Mouse (Mus musculus) layer of hippocampus, adult 2 months (tissue): ENCODE data around the gene Med29. TPM values are rescaled to one million over a fixed set of nuclear protein-coding genes. Genes with fewer than 3 reads are reported as not detected.

Experiments used
- DNase-seq, 2 experiments: peaks; one replicate each; pipeline ENCODE4 v3.0.0; 2022; ENCODE audit warnings: low spot score in 2 of 2
- H3K27ac ChIP-seq: fragments of 200-600 bp; 2 replicates; pipeline ENCODE4 v1.8.1; 2022
- H3K4me3 ChIP-seq: fragments of 200-600 bp; 2 replicates; pipeline ENCODE4 v1.8.1; 2022; ENCODE audit warnings: mild to moderate bottlenecking
- CTCF ChIP-seq: fragments of 200-600 bp; conservative IDR thresholded peaks from 2 replicates; pipeline ENCODE4 v1.8.1; 2022; ENCODE audit warnings: antibody characterized with exemption, mild to moderate bottlenecking, moderate library complexity
- total RNA-seq, 2 experiments: library from RNA; stranded (reverse); gene quantifications; 2 replicates each; pipeline ENCODE4 v1.2.3; 2021

The Med29 gene
- total RNA-seq, 2 experiments from 2014 or later, result 17.7 to 18.7 TPM

DNA sequence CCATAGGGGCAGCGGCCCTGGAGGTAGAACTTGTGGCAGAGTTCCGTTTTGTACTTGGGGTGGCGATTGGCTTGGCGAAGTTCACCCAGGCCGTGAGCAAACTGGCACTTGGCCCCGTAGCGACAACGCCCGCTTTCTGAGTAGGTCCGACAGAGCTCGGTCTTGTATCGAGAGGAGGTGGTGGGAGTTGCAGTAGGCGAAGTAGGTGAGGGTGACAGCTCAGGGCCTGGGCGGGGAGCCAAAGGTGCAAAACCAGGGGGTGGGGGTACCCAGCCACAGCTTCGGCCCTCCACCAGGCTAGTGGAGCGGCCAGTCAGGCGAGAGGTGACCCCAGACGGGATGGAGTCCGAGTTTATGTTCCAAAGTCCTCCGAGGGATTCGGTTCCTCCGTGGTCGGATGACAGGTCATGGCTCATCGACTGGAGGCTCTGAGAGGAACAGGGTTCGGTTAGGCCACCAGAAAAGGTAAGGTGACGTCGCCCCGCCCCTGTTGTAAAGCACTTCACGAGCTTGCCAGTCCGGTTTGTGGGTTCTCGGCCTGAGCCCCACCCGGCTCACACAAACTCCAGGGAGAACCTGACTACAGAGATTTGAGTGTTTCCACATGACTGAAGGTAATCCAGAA, 14.3 kb downstream of the Med29 start:
- no peak for DNase-seq
- H3K4me3 ChIP-seq, result peak overlapping the region; percentile 59
- peak overlapping the region; percentile 94 for H3K27ac ChIP-seq
- no peak for TF ChIP-seq CTCF

GRCm38 (mm10) chr7:28377190-28378065, 15.1 kb downstream of the Med29 start:
- DNase-seq, result no peak
- H3K4me3 ChIP-seq, result peak overlapping the region; percentile 59
- peak overlapping the region; percentile 94 for H3K27ac ChIP-seq
- no peak for TF ChIP-seq CTCF

GRCm38 (mm10) chr7:28376011-28376771, 16.3 kb downstream of the Med29 start:
- TF ChIP-seq CTCF, result no peak

GRCm38 (mm10) chr7:28375176-28375921, 17.2 kb downstream of the Med29 start:
- H3K27ac ChIP-seq, result peak overlapping the region; percentile 89
- peak overlapping the region; percentile 59 for H3K4me3 ChIP-seq
- DNase-seq, result peak; percentile 66 to 76
- TF ChIP-seq CTCF, result no peak

More at GRCm38 (mm10) chr7:28376011-28376771, 16.3 kb downstream of the Med29 start:
- H3K27ac ChIP-seq, result peak overlapping the region; percentile 89
- H3K4me3 ChIP-seq, result peak overlapping the region; percentile 59
- DNase-seq, result no peak

DNA sequence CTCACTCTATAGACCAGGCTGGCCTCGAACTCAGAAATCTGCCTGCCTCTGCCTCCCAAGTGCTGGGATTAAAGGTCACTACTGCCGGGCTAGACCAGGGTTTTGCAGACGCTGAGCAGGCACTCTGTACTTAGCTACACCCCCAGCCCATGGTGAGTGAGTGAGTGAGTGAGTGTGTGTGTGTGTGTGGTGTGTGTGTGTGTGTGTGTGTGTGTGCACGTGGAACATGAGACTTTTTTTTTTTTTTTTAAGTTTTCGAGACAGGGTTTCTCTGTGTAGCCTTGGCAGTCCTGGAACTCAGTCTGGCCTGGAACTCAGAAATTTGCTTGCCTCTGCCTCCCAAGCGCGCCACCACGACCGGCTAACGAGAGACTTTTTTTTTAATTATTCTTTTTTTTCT, 17.9 kb downstream of the Med29 start:
- peak overlapping the region; percentile 89; the same call in 1 of the 2 replicates for H3K27ac ChIP-seq
- no peak for TF ChIP-seq CTCF
- no peak overlapping the region for H3K4me3 ChIP-seq
- no peak for DNase-seq

- H3K27ac ChIP-seq, result peak overlapping the region; percentile 77; the same call in 1 of the 2 replicates
- H3K4me3 ChIP-seq, result no peak overlapping the region
- no peak for DNase-seq
- no peak for TF ChIP-seq CTCF
These were observed 18.5 kb downstream of the Med29 start for GRCm38 (mm10) chr7:28373891-28374495.

DNA sequence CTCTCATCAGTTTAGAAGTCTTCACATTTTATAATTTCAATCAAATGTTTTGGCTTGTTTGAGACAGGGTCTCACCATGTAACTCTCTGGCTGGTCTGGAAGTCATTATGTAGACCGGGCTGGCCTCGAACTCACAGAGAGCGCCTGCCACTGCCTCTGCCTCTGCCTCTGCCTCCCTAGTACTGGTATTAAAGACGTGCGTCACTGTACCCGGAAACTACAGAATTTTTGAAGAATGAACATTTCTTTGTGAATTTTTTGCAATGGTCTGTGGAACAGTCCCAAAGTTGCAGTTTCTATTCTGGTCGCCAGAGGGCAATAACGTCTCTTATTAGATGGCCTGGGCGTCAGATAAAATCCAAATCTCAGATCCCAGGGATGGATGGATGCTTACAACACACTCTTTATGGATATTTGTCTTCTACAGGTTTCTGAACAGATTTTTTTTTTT, 19.4 kb downstream of the Med29 start:
- peak; percentile 88 for TF ChIP-seq CTCF
- DNase-seq, result peak; percentile 77
- H3K27ac ChIP-seq, result peak overlapping the region; percentile 77
- H3K4me3 ChIP-seq, result peak overlapping the region; percentile 68

DNA sequence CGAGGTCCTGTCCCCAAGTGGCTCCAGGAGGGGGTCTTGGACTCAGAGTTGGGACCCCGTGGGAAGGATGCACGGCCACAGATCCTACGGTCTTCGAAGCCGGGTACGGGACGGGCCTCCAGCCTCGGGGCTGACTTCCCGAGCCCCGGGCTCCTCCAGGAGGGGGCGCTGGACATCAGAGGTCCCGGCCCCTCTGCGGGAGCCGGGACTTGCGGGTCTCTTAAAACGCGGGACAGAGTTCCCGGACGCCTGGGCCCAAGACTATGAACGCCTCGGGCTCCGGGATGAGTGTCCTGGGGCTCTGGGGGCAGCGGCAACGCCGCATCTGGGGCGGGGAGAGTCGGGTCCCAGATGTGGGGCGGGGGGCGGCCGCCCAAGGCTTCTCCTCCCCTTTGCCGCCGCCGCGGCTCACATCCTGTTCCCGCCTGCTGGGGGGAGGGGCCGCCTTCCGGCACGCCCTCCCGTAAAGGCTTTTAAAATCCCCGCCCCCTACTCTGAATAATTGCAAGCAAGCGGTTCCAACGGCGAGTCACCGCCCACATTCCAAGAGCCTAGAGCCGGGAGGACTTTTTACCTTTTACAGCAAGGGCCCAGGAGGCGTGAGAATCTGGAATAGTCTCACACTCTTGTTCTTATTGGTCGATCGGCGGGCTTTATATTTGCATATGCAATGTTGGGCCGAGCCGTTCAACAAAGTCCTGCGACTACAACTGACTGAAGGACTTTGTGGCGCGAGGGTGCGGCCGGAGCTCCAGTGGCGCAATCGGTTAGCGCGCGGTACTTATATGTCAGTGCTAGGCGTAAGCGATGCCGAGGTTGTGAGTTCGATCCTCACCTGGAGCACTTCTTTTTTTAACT, 20.0 kb downstream of the Med29 start, which contains the start of gene Plekhg2:
Plekhg2 (minus strand) TSS at position 349 of the 858 bp plus-strand sequence.
- Histone ChIP-seq H3K27ac (peak within 1 kb of the TSS; percentile 77), H3K4me3 (peak within 1 kb of the TSS; percentile 68)
- peak; percentile 79 for TF ChIP-seq CTCF
- peak; percentile 87 to 92 for DNase-seq

DNA sequence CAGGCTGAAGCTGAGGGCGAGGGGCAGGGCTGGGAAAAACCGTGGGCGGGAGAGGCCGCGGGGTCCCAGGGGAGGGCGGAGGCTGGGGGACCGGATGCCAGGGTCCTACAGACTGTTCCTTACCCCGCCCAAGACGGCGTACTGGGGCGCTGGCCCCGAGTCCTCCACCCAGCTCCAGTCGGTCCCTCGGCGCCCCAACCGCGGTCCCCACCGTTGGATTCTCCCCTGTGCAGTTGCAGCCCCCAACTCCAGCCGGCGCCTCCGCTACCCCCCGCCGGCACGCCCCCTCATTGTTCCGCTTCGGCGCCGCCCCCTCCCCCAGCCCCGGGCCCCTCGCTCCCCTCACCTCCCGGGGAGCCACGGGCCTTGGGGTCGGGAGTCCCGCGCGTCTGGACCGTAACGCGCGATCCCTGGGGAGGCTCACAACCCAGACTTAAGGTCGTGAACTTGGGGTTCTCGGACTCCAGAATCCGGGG, 21.0 kb downstream of the Med29 start:
- H3K4me3 ChIP-seq, result peak overlapping the region; percentile 68
- DNase-seq, result no peak
- peak overlapping the region; percentile 77 for H3K27ac ChIP-seq
- no peak for TF ChIP-seq CTCF

- Histone ChIP-seq H3K4me3 (peak overlapping the region; percentile 68), H3K27ac (peak overlapping the region; percentile 77; the same call in 1 of the 2 replicates)
- no peak for DNase-seq
- TF ChIP-seq CTCF, result no peak
These were observed 21.5 kb downstream of the Med29 start for GRCm38 (mm10) chr7:28370977-28371513.
